Mouse (Mus musculus) retina, postnatal 7 days (tissue): Measurements from ENCODE around the gene Hnrnpr.

Experiments used
- DNase-seq: peaks from one replicate; pipeline ENCODE4 v3.0.0-alpha.2; 2012; ENCODE audit warnings: low read depth, low spot score

The Hnrnpr gene

DNA sequence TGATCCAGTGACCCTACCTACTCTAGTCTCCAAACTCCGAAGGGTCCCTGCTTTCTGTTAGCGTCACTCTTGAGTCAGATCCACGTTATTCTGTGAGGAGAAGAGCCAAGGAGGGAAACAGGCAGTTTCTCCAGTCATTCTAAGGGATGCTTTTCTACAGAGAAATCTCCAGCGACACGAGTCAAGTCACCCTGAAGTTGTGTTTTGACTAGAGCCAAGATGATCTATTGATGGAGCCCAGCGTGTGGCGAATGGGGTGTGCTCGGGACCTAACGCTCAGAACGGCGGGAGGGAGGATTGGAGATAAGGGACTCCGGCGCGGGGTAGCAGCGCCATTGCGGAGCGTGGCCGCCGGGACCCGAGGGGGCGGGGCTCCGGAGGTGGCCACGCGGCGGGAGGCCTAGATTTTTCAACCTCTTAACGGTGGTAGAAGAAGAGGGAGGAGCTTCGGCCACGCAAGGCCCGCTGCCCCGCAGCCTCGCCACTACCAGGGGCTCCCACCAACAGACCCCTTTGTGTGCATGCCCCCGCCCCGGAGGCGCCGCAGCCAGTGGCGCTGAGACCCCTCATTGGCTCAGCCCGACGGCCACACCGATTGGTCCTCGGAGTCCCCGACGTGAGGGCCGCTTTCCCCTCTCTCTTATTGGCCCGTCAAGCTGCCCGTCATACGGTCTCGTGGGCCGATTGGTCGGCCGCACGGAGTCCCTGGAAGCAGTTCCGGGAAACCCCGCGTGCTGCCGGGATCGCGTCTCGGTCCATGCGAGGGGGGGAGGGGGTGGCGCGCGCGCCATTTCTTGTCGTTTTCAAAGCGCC lies at the start of gene Hnrnpr:
TSS of gene Hnrnpr (plus strand) at position 714 of the 813 bp plus-strand sequence.
- DNase-seq = peak; percentile 99

DNA sequence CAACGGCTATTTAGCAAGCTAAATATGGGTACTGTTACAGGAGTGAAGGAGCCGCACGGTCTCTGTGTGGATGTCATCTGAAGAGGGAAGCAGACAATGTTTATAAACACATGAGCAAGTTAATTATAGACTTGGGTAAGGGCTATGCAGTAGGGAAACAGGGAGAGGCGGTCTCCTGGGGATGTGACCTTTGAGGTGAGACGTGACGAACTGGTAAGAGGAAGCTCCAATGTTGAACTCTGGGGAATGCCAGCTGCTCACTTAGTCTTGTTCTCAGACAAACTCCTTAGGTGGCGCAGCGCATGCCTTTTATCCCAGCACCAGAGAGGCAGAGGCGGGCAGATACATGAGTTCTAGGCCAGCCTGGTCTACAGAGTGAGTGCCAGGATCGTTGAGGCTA lies 48.8 kb upstream of the Hnrnpr start:
- DNase-seq = no peak

DNA sequence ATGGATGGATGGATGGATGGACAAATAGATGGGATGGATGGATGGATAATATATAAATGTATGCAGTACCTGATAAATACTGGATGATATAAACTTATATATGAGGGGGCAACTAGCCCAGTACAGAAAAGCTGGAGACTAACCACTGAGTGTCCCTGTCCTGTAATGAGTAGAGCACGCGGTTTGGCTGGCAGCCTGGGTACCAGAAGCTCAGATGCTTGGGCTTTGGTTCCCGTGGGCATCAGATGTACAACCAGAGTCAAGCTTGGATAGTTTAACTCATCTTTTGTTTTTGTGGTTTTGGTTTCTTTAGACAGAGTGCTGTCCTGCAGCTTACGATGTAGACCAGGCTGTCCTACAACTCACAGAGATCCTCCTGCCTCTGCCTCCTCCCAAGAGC lies 47.2 kb upstream of the Hnrnpr start:
- DNase-seq = no peak

DNA sequence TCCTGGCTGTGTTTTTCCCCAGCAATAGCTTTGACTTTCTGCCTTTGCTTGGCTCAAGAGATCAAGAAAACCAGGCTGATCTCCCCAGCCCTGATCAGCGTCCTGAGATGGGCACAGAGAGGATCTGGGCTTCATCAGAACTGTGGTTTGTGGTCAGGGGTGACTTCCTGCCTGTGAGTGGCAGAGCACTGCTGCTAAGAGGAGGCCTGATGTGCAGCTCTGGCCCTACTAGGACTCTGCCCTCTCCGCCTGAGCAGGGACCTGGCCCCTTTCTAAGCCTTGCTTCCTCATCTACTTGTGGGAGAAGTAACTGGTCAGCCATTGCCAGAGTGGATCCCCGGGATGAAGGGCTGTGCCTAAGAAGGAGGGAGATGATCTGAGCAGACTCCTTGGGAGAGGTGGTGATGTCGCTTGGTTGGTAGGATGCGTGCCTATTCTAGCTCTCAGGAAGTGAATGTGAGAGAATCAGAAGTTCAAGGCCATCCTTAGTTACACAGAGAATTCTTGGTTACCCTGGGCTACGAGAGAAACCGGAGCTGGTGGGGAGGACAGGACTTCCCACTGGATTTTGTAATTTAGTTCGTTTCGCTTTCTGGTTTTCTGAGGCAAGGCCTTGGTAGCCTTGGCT lies 43.9 kb upstream of the Hnrnpr start:
- no peak for DNase-seq

DNA sequence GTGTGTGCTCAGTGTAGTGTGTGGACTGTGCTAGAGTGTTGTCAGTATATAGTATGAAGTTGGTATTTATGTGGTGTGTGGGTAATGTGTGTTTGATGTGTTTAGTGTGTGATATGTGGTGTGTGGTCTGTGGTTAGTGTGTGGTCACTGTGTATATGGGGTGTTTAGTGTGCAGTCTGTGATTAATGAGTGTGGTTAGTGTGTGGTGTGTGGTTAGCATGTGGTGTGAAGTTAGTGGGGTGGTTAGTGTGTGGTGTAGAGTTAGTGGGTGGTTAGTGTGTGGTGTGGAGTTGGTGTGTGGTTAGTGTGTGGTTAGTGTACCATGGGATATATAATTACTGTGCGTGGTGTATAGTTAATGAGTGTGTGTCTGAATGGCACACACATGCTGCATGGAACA lies 41.8 kb upstream of the Hnrnpr start:
- no peak for DNase-seq

DNA sequence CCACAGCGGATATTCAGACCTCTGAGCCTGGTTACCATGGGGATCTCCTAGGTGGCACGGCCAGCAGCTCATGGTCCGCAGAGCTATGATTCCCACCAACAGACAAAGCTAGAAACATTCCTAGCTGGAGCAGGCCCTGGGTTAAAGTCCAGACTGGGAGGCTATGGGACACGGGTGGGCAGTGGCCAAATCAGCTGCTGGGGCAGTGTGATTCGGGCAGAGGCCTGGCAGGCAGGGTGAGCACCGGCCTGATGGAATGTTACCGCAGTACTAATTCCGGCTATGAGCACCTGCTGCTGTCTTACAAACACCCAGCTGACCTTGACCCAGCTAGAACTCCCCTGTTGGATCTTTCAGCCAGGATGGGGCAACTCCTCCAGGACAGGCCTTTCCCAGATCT lies 40.1 kb upstream of the Hnrnpr start:
- DNase-seq = no peak

DNA sequence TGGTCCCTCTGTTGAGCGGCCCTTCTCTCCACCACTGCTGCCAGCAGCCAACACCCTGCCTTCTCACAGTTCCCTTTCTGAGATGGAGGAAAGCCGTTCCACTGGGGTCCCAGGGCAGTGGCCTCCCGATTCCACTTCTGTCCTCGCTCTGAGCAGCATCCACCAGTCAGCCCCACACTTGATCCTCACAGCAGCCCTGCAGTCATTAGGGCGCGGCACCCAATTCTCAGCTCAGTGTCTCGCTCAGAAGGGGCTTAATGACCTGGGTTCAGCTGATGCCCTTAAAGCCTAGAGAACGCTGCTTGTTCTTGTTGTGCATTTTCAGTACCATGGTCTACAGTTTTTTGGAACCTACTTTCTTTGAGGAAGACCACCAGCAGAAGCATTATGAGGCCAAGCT lies 29.6 kb upstream of the Hnrnpr start:
- DNase-seq = no peak

DNA sequence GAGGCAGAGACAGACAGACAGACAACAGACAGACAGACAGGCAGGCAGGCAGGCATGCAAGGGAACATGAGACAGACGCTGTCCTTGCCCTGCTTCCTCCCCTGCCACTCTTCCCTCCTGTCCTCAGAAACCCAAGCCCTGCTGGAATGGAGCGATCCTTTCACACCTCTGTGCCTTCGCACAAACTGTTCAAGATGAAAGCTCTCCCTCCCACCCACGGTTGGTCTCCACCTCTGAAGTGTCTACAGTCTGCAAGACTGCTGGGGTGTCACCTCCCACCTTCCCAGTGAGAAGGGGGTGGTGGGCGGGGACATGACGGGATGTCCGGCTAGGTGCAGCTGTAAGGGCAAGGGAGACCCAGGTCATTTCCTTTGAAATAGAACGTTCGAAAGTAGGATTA lies 29.1 kb upstream of the Hnrnpr start:
- no peak for DNase-seq

DNA sequence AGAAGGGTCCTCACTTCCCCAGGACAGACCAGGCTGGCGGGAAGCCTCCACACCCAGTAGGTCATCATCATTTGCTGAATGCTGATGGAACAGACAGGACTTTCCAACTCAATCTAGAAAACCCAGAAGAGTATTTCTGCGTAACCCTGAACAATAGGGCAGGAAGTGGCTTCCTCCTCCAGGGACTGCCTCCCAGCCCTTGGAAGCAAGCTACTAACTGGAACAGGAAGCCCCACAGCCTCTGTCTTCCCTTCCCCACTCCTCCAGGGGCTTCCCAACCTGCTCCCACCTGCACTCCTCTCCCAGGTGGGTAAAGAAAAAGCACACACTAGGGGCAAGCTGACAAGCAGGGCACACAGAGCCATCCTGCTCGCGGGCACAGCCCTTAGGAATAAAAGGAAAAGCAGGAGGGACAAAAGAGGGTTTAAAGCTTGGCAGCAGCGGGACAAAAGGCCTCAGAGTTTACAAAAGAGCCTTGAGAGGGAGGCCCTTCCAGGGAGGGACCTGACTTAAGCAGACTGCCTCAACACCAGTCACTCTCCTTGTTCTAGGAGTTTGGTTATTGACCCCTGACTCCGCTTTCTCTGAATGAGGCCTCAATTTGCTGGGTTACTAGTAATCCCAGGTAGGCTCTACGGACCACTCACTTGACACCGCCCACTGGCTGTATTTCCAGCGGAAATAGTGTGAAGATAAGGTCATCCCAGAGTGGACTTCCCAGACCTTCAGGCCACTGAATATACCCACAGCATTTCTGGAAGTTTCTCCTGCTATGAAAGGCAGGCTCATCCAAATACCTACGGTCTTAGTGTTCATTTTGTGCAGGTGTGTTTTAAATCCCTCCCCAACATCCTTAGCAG lies 27.9 kb upstream of the Hnrnpr start:
- no peak for DNase-seq

DNA sequence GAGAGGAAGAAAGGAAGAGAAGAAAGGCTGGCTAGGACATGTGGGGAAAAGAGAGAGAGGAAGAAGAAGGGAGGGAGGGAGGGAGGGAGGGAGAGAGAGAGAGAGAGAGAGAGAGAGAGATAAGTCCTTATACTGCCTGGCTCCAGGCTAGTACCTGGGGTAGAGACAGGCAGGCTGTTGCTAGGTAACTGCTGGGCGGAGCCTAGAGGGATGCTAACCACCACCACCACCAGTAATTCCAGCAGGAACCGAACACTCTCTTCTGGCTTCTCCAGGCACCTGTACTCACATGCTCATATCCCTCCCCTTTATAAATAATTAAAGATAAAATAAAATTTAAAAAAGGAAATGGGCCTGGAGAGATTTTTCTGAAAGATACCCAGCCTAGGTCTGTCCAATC lies 27.0 kb upstream of the Hnrnpr start:
- no peak for DNase-seq

DNA sequence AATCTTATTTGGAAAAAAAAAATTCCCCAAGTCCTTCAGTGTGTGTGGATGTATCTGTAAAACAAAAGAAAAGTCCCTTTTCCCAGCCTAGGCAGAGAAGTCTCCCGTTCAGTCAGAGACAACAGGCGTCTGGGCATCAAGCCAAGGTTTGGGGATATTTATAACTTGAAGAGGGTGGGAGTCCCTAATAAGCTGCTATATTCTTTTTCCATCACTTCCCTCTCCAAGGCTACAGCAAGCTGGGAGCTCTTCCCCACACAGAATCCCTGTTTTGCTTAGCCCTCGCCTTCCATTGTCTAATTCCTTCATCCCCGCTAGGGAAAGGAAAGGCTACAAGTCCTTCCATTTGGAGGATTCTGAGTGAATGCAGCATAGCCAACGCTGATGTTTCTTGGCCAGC lies 26.3 kb upstream of the Hnrnpr start, which contains the start of gene Zfp46:
TSS of gene Zfp46 (plus strand) at position 229 of the 400 bp plus-strand sequence.
- DNase-seq = peak; percentile 46

DNA sequence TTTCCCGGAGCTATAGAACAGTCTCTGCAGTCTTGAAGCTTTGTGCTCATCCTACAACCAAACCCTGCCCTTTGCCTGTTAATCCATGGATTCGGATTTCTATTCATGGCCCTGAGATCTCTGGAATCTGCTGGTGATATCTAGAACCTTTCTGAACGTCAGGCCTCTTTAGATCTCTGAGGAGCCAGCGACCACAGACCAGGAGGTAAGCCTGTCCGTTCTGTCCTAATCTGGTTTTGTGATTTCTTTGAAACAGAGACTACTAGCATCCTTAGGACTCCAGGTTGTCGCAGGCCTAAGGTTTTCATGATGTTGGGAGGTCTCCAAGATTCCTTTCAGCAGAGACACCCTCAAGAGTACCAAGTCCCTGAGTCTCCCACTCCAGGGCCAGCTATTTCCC lies 25.9 kb upstream of the Hnrnpr start:
- no peak for DNase-seq

DNA sequence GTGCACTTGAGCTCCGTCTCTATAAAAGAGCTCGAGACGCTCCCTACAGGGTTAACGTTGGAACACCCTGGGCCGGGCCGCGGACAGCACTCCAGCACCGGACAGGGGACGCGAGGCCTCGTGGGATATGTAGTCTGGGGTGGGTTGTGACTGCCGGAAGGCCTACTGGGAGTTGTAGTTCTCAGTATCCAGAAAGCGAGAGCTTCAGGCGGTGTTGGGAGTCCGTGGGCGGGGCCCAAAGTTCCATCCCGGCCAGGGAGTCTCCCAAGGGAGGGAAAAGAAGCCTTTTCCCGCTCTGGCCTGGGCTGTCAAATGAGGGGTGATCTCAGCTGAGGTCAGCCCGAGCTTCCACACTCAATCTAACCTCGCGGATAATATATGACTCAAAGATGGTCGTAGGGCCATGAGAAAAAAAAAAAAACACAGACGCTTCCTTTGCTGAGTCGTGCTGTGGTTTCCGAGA lies 25.4 kb upstream of the Hnrnpr start:
- peak; percentile 81 for DNase-seq

DNA sequence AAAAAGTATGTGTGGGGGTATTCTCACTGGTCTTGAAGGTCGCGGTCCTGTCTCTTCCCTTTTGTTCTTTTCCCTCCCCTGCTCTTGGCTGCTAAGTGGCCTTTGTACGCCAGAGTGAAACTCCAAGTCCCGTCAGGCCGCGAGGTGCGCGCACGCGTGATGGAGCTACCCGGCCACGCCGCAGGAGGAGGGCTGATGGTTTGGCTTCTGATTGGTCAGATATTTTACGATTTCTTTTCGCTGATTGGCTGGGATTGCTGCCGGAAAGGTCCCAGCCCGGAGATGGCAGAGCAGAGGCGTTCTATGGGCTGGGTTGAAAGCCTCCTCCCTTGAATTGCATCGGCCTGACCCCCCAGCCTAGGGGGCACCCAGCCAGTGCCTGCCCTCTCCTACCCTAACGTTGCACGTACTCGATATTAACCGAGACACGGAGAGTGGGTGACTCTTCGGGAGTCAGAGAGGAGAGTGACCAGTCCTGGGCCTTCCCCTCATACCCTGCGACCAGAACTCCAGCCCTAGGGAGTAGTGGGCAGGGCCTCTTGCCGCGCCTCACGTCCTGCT lies 24.9 kb upstream of the Hnrnpr start:
- DNase-seq = peak; percentile 94

DNA sequence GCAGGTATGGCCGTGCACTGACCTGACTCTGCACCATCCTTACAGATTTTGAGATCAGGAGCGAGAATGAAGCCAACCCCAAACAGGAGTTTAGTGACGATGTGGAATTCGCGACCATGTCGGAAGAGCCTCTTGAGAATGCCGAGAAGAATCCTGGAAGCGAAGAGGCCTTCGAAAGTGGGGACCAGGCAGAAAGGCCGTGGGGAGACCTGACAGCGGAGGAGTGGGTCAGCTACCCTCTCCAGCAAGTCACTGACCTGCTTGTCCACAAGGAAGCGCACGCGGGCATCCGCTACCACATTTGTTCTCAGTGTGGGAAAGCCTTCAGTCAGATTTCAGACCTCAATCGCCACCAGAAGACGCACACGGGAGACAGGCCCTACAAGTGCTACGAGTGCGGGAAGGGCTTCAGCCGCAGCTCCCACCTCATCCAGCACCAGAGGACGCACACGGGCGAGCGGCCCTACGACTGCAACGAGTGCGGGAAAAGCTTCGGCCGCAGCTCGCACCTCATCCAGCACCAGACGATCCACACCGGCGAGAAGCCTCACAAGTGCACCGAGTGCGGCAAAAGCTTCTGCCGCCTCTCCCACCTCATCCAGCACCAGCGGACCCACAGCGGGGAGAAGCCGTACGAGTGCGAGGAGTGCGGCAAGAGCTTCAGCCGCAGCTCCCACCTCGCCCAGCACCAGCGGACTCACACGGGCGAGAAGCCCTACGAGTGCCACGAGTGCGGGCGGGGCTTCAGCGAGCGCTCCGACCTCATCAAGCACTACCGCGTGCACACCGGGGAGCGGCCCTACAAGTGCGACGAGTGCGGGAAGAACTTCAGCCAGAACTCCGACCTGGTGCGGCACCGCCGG lies 20.6 kb upstream of the Hnrnpr start:
- DNase-seq = no peak

DNA sequence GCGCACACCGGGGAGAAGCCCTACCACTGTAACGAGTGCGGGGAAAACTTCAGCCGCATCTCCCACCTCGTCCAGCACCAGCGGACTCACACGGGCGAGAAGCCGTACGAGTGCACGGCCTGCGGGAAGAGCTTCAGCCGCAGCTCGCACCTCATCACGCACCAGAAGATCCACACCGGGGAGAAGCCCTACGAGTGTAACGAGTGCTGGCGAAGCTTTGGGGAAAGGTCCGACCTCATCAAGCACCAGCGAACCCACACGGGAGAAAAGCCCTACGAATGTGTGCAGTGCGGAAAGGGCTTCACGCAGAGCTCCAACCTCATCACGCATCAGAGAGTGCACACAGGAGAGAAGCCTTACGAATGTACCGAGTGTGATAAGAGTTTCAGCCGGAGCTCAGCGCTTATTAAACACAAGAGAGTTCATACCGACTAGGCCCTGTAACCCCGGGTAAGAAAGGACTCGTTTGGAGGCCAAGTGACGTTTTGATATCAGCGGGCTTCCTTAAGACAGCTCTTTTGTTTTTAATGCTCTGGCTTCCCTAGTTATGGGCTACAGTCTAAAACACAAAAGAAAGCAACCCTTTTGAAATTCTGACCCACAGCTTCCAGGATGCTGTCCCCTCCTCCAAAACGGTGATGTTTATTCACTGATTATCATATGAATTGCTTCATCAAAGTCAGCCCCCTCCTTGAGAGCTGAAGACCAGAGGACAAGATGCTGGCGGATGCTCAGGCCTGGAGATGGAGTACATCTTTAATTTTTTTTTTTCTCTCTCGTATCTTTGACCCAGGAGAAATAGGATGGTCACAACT lies 19.8 kb upstream of the Hnrnpr start:
- no peak for DNase-seq

DNA sequence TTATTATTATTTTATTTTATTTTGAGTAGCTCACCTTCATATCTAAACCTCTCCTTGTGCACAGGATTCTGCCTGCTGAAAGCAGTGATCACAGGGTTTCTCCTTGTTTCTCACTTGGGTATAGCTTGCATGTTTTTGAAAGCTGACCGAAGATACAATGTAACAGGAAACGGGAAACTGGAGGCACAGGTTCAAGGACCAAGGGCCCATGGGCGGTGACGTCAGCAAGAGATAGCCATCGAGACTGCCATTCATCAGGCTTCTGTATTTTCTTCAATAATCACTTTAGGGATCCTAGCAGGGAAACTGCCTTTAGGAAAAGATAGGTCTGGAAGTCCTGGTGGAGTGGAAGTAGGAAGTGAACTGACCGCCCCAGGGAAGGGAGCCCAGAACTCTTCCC lies 19.1 kb upstream of the Hnrnpr start:
- DNase-seq = no peak

DNA sequence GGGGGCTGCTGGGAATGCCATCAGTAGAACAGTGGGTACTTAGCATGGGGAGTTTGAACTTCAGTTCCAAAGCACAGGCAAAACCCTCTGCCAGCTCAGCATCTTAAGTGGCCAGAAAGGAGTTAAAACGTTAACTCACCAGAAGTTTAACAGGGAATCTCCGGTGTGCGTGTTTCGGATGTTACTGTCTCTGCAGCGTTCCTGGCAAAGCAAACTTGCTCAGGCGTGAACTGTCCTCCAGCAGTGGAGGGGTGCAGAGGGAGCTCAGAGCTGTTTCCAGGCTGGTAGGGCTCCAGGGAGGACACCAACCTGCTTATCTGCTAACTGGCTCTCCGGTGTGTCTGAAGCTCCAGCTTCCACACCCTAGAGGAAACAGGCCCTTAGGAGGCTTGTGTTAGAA lies 14.8 kb upstream of the Hnrnpr start:
- DNase-seq = no peak

DNA sequence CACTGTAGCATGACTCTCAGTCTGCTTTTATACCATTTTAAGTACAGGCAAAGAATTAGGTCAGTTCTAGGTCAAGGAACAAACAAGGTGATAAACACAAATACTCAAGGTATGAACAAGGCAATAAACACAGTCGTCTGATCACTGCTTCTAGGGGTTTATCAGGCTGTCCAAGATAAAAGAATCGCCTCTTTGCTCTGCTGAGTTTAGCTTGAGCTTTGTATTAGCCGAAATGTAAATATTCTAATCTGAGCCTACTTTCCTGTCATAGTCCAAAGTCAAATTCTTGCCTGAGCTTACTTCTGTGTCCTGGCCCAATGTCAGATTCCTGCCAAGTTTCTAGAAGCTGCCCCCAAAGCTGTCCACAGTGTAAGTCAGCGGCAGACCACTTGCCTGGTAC lies 8.3 kb upstream of the Hnrnpr start:
- DNase-seq = no peak

DNA sequence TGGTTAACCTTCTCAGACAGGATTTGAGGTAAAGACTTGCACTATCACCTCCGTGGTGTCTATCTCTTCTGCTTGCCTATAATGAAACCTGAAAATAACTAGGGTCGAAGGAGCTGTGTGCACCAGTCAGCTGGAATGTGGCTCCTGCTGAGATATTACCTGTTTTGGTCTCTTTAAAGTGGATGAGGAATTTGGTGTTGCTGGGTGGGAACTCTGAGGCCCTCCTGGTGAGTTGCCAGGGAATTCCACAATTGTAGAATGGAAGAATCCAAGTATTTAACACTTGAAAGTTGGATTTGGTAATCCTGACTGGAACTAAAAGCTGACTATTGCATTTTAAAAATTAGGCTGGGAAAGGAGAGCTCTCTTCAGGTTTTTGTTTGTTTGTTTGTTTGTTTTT lies 6.6 kb upstream of the Hnrnpr start:
- no peak for DNase-seq
